Mouse (Mus musculus): ENCODE results near the gene Gli2. TPM values are rescaled to one million over a fixed set of nuclear protein-coding genes. Genes with fewer than 3 reads are reported as not detected.

The Gli2 gene
- polyA plus RNA-seq, 1 experiment from 2014 or later: 15.4 TPM

GRCm38 (mm10) chr1:119025647-119026358, 27.6 kb downstream of the Gli2 start:
- Histone ChIP-seq H3K27me3 (no peaks in the 10 kb centered on the region), H3K36me3 (0 out of 2 replicates have a peak, but pooled peaks cover 3% of the 10 kb centered on the region), H3K4me3 (no peak overlapping the region), H3K9me3 (no peaks in the 10 kb centered on the region), H3K9ac (no peak overlapping the region), H3K4me2 (replicated peaks) (no peak overlapping the region), H3K4me1 (peaks cover 34% of the 10 kb centered on the region), H3K27ac (peak overlapping the region; percentile 69)
- 26% methylated on average over 8 of the region's 8 CpGs for WGBS
- ATAC-seq (ENCODE audit: insufficient number of reproducible peaks, insufficient read depth, low FRiP score, low TSS enrichment): peak; percentile 57; the same call in 1 of the 2 replicates

- WGBS: 76% methylated on average over 1 of the region's 1 CpGs
These were observed 31.1 kb downstream of the Gli2 start for GRCm38 (mm10) chr1:119022311-119022710.

GRCm38 (mm10) chr1:119020092-119020491, 33.3 kb downstream of the Gli2 start:
- no peak overlapping the region for H3K4me2 ChIP-seq (replicated peaks)
- H3K9me3 ChIP-seq: no peaks in the 10 kb centered on the region
- no peak overlapping the region for H3K9ac ChIP-seq
- WGBS: 95% methylated on average over 2 of the region's 2 CpGs
- no peaks in the 10 kb centered on the region for H3K36me3 ChIP-seq
- ATAC-seq (ENCODE audit: insufficient number of reproducible peaks, insufficient read depth, low FRiP score, low TSS enrichment): no peak
- no peak overlapping the region for H3K27ac ChIP-seq
- no peaks in the 10 kb centered on the region for H3K27me3 ChIP-seq
- H3K4me1 ChIP-seq: peaks cover 12% of the 10 kb centered on the region
- H3K4me3 ChIP-seq: no peak overlapping the region

More at GRCm38 (mm10) chr1:119022311-119022710, 31.1 kb downstream of the Gli2 start:
- no peak overlapping the region for H3K27ac ChIP-seq
- no peaks in the 10 kb centered on the region for H3K9me3 ChIP-seq
- H3K9ac ChIP-seq: no peak overlapping the region
- H3K27me3 ChIP-seq: no peaks in the 10 kb centered on the region
- H3K4me1 ChIP-seq: peaks cover 30% of the 10 kb centered on the region
- ATAC-seq (ENCODE audit: insufficient number of reproducible peaks, insufficient read depth, low FRiP score, low TSS enrichment): no peak
- H3K4me3 ChIP-seq: no peak overlapping the region
- no peaks in the 10 kb centered on the region for H3K36me3 ChIP-seq
- H3K4me2 ChIP-seq (replicated peaks): no peak overlapping the region

GRCm38 (mm10) chr1:119019056-119019455, 34.4 kb downstream of the Gli2 start:
- H3K4me1 ChIP-seq: peaks cover 12% of the 10 kb centered on the region

GRCm38 (mm10) chr1:119016866-119017265, 36.6 kb downstream of the Gli2 start:
- ATAC-seq (ENCODE audit: insufficient number of reproducible peaks, insufficient read depth, low FRiP score, low TSS enrichment): no peak
- H3K27me3 ChIP-seq: no peaks in the 10 kb centered on the region
- H3K4me3 ChIP-seq: no peak overlapping the region
- no peak overlapping the region for H3K9ac ChIP-seq
- H3K36me3 ChIP-seq: peaks cover 13% of the 10 kb centered on the region; the same call in 1 of the 2 replicates
- H3K4me2 ChIP-seq (replicated peaks): no peak overlapping the region
- WGBS: 74% methylated on average over 3 of the region's 3 CpGs
- H3K9me3 ChIP-seq: no peaks in the 10 kb centered on the region
- peaks cover 3% of the 10 kb centered on the region; the same call in 1 of the 2 replicates for H3K4me1 ChIP-seq
- H3K27ac ChIP-seq: no peak overlapping the region

More at GRCm38 (mm10) chr1:119019056-119019455, 34.4 kb downstream of the Gli2 start:
- no peak overlapping the region for H3K4me2 ChIP-seq (replicated peaks)
- H3K4me3 ChIP-seq: no peak overlapping the region
- no peak for ATAC-seq (ENCODE audit: insufficient number of reproducible peaks, insufficient read depth, low FRiP score, low TSS enrichment)
- no peak overlapping the region for H3K9ac ChIP-seq
- H3K27me3 ChIP-seq: no peaks in the 10 kb centered on the region
- no peaks in the 10 kb centered on the region for H3K9me3 ChIP-seq
- H3K36me3 ChIP-seq: no peaks in the 10 kb centered on the region
- H3K27ac ChIP-seq: no peak overlapping the region

- no peak for ATAC-seq (ENCODE audit: insufficient number of reproducible peaks, insufficient read depth, low FRiP score, low TSS enrichment)
- no peak overlapping the region for H3K4me2 ChIP-seq (replicated peaks)
- no peaks in the 10 kb centered on the region for H3K27me3 ChIP-seq
- H3K4me3 ChIP-seq: no peak overlapping the region
- H3K9ac ChIP-seq: no peak overlapping the region
- H3K36me3 ChIP-seq: peaks cover 13% of the 10 kb centered on the region; the same call in 1 of the 2 replicates
- no peaks in the 10 kb centered on the region for H3K9me3 ChIP-seq
- H3K27ac ChIP-seq: no peak overlapping the region
- H3K4me1 ChIP-seq: peaks cover 5% of the 10 kb centered on the region; the same call in 1 of the 2 replicates
- WGBS: 77% methylated on average over 6 of the region's 6 CpGs
These were observed 38.3 kb downstream of the Gli2 start for GRCm38 (mm10) chr1:119015108-119015507.

GRCm38 (mm10) chr1:119008949-119009348, 44.5 kb downstream of the Gli2 start:
- no peak overlapping the region for H3K9ac ChIP-seq
- no peak for ATAC-seq (ENCODE audit: insufficient number of reproducible peaks, insufficient read depth, low FRiP score, low TSS enrichment)
- H3K27me3 ChIP-seq: no peaks in the 10 kb centered on the region
- H3K4me3 ChIP-seq: no peak overlapping the region
- no peaks in the 10 kb centered on the region for H3K9me3 ChIP-seq
- H3K4me1 ChIP-seq: peaks cover 24% of the 10 kb centered on the region
- H3K36me3 ChIP-seq: peaks cover 13% of the 10 kb centered on the region; the same call in 1 of the 2 replicates
- no peak overlapping the region for H3K27ac ChIP-seq
- H3K4me2 ChIP-seq (replicated peaks): no peak overlapping the region

DNA sequence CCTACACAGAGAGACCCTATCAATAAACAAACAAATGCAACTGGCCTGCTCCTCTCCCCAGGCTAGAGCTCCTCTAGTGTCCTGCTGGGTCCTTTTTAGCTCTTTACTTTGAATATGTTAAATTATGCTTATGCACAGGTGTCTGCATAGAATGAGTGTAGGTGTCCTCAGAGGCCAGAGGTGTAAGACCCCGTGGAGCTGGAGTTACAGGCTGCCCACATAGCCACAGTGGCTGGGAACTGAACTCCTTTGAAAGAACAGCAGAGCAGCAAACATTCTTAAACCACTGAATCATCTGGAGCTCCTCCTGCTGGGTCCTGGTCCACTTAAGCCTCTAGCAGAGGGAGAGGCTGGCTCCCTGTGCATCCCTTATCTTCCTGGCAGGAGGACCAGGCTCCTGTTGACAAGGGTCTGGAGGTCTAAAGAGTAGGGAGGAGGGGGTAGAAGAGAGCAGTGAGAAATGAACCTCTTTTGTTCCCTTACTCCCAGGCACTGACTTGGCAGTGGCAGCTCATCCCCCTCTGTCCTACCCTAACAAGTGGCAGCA, 49.5 kb downstream of the Gli2 start:
- H3K27me3 ChIP-seq: no peaks in the 10 kb centered on the region
- peaks cover 36% of the 10 kb centered on the region for H3K4me1 ChIP-seq
- no peak overlapping the region for H3K4me3 ChIP-seq
- H3K4me2 ChIP-seq (replicated peaks): no peak overlapping the region
- no peaks in the 10 kb centered on the region for H3K9me3 ChIP-seq
- no peak for ATAC-seq (ENCODE audit: insufficient number of reproducible peaks, insufficient read depth, low FRiP score, low TSS enrichment)
- peaks cover 33% of the 10 kb centered on the region for H3K36me3 ChIP-seq
- 52% methylated on average over 1 of the region's 1 CpGs for WGBS
- H3K9ac ChIP-seq: no peak overlapping the region
- H3K27ac ChIP-seq: no peak overlapping the region

- Histone ChIP-seq H3K9me3 (no peaks in the 10 kb centered on the region), H3K4me1 (peaks cover 30% of the 10 kb centered on the region), H3K36me3 (peaks cover 33% of the 10 kb centered on the region), H3K27me3 (no peaks in the 10 kb centered on the region), H3K4me3 (no peak overlapping the region), H3K27ac (no peak overlapping the region), H3K9ac (no peak overlapping the region), H3K4me2 (replicated peaks) (no peak overlapping the region)
- no peak for ATAC-seq (ENCODE audit: insufficient number of reproducible peaks, insufficient read depth, low FRiP score, low TSS enrichment)
- WGBS: 47% methylated on average over 12 of the region's 12 CpGs
These were observed 51.9 kb downstream of the Gli2 start for GRCm38 (mm10) chr1:119001454-119002034.

DNA sequence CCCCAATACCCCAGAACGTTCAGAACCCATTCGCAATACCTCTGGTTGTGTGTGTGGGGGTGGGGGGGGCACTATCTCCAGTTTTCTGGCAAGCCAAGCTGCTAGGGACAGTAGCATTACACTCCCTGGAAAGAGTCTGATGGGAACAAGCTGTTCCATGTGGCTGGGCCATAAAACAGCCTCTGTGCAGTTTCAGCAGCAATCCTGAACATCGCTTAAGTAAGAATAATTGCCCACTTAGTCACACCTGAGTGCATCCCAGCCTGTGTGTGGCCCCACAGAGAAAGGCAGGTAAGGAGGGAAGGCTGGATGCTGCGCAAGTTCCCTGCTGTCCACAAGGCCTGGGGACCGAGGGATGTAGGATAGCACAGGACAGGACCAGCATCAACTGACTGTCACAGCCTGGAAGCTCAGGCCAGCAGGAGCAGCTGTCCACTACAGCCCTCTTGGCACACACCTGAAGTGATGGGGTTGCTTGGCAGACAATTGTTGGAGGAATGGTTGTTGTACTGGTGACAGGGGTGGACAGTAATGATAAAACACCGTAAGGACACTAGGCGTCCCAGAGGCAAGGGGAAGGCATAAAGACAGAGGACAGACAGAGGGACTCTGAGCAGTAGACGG, 58.8 kb downstream of the Gli2 start:
- Histone ChIP-seq H3K4me3 (no peak overlapping the region), H3K4me2 (replicated peaks) (no peak overlapping the region), H3K27ac (no peak overlapping the region), H3K4me1 (peaks cover 10% of the 10 kb centered on the region; the same call in 1 of the 2 replicates), H3K36me3 (peaks cover 25% of the 10 kb centered on the region), H3K9me3 (no peaks in the 10 kb centered on the region), H3K9ac (no peak overlapping the region), H3K27me3 (no peaks in the 10 kb centered on the region)
- no peak for ATAC-seq (ENCODE audit: insufficient number of reproducible peaks, insufficient read depth, low FRiP score, low TSS enrichment)
- WGBS: 90% methylated on average over 8 of the region's 8 CpGs

GRCm38 (mm10) chr1:118993775-118994174, 59.6 kb downstream of the Gli2 start:
- 71% methylated on average over 5 of the region's 5 CpGs for WGBS
- H3K27ac ChIP-seq: no peak overlapping the region
- no peak overlapping the region for H3K4me3 ChIP-seq
- H3K27me3 ChIP-seq: no peaks in the 10 kb centered on the region
- no peaks in the 10 kb centered on the region for H3K9me3 ChIP-seq
- peaks cover 5% of the 10 kb centered on the region; the same call in 1 of the 2 replicates for H3K4me1 ChIP-seq
- peaks cover 29% of the 10 kb centered on the region for H3K36me3 ChIP-seq
- no peak overlapping the region for H3K9ac ChIP-seq
- ATAC-seq (ENCODE audit: insufficient number of reproducible peaks, insufficient read depth, low FRiP score, low TSS enrichment): no peak
- H3K4me2 ChIP-seq (replicated peaks): no peak overlapping the region

Measured in embryonic facial prominence, embryonic 12.5 days (tissue).